Mouse (Mus musculus) cerebellum, adult 8-10 months (tissue): ENCODE data around the gene Wdr74.
"Not testable (repeated sequence)": the region's sequence is repeated elsewhere in the genome, so short reads cannot be mapped to it uniquely, and the experiment has no call there.

Source experiments
- DNase-seq: peaks from one replicate; pipeline ENCODE4 v3.0.0; 2022

Gene Wdr74

GRCm38 (mm10) chr19:8716767-8717475, 18.7 kb upstream of the Wdr74 start:
- DNase-seq: no peak

DNA sequence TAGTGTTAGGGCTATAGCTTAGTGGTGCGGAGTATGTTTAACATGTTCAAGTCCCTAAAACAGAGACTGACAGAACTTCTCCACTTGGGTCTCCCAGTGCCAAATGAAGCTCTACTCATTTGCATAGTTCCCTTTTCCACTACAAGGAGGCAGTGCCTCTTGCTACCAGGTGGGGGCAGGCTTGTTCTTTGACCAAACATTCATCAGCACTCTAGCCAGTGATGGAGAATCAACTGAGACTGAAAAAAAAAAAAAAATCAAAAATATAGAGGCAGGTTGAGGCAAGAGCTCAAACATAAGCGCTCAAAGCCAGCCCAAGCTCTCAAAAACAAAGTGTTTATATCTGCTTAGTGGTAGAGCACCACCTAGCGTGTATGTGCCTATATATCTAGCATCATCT, 17.3 kb upstream of the Wdr74 start:
- DNase-seq: no peak

DNA sequence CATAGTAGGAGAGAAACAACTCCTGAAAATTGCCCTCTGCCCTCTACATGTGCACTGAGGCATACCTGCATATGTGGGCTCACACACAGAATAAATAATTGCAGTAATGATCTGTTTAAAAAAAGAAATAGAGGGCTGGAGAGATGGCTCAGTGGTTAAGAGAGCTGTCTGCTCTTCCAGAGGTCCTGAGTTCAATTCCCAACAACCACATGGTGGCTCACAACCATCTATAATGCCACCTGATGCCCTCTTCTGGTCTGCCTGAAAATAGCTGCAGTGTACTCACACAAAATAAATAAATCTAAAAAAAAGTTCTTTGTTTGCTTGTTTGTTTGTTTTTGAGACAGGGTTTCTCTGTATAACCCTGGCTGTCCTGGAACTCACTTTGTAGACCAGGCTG, 16.6 kb upstream of the Wdr74 start:
- not testable (repeated sequence) for DNase-seq

GRCm38 (mm10) chr19:8721378-8721777, 14.2 kb upstream of the Wdr74 start:
- no peak for DNase-seq

- DNase-seq: no peak
Observed at GRCm38 (mm10) chr19:8722021-8722420, 13.6 kb upstream of the Wdr74 start.

DNA sequence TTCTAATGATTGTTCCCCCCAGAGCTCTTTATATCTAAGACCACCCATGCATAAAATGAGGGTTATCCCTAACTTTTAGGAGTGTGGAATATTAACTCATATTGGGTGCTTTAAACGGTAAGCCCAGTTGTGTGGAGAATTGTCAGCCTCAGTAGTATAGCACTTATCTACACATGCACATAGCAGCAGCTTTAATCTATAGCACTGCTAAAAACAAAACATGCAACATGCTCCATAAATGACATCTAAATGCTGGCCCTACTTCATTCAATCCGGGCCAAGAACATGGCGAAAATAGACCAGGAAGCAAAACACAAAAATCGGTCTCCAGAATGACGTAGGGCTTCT, 13.1 kb upstream of the Wdr74 start:
- no peak for DNase-seq

GRCm38 (mm10) chr19:8722907-8723573, 12.6 kb upstream of the Wdr74 start, which contains the start of gene Slc3a2:
Gene Slc3a2 (minus strand): TSS chr19:8723369.
- DNase-seq: peak; percentile 96

- no peak for DNase-seq
Observed at GRCm38 (mm10) chr19:8723574-8724346, 11.9 kb upstream of the Wdr74 start.

DNA sequence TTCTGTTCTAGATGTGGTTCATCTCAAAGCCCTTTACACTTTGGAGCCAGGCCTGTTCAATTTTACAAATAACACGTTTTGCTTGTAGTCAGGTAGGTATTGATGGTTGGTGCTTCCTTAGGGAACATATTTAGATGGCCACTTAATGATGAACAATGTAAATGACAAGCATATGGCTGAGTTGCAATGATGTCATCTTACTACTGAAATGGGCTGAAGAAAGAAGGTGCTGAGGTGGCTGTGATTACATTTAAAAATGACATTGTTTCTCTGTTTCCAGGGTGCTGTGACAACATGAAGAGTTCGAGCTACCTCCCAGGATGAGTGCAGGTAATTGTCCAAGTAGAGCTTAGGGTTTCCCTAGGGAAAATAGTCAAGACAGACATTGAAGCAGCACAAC, 11.2 kb upstream of the Wdr74 start:
- DNase-seq: no peak

DNA sequence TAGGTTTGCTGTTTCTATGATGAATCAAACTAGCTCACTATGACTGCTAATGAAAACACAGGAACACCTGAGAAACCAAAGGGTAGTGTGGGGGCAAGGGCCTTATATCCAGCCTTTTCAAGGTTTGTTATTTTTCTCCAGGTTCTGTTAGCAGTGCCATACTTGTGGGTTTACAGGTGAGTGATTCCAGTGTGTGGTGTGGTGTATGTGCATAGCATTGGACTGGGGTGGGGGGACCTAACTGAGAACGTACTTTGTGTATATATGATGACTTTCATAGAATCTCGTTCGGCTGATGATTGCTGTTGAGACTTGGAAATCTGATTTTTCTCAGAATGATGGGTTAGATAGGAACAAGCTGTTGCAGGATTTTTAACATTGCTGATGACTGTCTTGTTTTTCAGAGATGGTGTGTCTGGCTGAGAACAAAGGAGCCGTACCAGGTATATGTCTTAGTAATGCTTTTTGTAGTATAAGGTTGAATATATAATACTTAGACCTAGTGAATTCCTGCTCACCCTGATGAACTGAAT, 10.5 kb upstream of the Wdr74 start:
- no peak for DNase-seq

DNA sequence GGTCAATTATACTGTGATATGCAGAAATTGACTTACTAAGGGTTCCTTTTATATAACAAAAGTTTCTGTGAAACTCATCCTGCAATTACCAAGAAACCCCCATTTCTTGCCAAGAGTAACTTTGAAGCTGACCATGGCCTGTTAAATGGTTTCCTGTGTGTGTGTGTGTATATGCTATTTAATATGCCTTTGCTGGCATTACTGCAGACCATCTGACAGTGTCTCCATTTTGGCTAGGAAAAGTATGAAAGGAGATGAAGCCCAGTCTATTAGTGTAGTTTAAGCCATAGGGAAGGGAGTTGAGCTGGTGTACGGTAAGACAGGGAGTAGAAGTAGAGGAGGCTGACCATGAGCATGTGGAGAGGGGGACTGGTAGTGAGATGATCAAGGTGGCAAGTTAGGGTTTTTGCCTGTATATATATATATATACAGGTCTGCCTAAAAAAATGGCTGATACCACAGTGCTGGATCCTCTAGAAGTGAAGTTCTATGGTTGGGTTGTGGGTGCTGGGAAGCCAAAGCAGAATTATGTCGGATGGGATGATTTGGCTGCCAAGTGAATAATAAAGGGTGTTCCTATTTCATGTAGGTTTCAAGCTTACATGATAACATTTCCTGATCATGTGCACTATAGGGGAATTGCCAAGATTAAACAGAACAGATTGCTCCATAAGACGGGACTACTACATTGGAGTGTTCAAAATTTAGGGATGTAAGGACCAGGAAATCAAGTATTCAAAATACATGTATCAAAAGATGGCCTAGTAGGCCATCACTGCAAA, 8.8 kb upstream of the Wdr74 start:
- no peak for DNase-seq

GRCm38 (mm10) chr19:8727495-8728114, 8.0 kb upstream of the Wdr74 start:
- no peak for DNase-seq

DNA sequence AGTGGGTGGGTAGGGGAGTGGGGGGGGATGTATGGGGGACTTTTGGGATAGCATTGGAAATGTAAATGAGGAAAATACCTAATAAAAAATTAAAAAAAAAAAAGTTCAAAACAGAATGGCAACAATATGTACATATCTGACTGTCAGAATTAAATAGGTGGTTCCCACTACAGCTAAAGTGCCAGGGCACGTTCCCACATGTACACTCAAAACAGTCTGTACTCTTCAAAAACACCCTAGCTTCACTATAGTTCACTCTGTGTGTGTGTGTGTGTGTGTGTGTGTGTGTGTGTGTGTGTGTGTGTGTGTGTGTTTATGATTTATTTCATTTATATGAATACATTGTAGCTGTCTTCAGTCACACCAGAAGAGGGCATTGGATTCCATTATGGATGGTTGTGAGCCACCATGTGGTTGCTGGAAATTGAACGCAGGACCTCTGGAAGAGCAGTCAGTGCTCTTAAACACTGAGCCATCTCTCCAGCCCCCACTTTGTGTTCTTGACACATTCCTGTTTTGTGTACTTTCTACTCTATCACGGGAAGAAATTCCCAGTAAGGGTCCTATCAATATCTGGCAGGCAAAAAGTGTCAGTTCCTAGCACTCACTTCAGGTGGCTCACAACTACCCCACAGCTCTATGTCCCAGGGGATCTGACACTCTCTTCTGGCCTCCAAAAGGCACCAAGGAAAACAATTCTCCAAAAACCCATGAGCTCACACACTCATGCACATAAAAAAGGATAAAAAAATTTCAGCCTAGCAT, 7.1 kb upstream of the Wdr74 start:
- DNase-seq: not testable (repeated sequence)

- DNase-seq: no peak
Observed at GRCm38 (mm10) chr19:8734334-8734733, 1.3 kb upstream of the Wdr74 start.

DNA sequence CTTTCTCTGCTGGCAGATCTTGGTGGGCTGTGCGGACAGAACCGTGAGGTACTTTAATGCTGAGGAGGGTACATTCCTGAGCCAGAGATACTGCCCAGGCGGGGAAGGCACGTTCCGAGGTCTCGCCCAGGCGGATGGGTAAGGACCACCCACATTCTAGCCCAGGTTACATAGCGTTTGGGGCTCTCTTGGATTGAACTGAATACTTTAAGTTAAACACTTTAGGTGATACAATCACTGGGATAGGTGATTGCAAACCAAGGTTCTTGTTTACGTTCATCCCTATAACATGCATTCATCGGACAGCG, 487 bp downstream of the Wdr74 start:
- no peak for DNase-seq

GRCm38 (mm10) chr19:8738911-8739310, 3.3 kb downstream of the Wdr74 start:
- no peak for DNase-seq

- DNase-seq: no peak
Observed at GRCm38 (mm10) chr19:8739646-8740045, 4.0 kb downstream of the Wdr74 start.

DNA sequence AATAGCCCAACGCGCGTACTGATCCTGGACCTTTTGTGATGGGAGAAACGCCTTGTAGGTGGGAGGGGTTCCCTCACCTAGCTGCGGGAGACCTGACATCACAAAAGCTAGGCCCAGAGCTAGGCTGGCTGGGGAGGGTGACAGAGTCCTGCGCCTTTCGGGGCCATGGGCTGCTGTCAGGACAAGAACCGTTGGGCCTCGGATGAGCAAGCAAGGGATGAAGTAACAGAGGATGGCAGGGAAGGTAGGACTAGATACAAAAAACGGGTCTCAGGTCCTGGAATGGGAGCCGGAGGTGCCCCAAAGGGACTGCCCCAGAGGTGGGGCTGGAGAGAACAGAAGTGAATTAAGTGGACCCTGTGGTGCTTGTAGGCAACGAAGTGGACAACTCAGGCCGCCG, 5.0 kb downstream of the Wdr74 start, which contains the start of gene 1700092M07Rik:
Gene 1700092M07Rik (plus strand): TSS at position 116 of the 400 bp plus-strand sequence.
- DNase-seq: no peak

- peak; percentile 93 for DNase-seq
Observed at GRCm38 (mm10) chr19:8741243-8741869, 5.7 kb downstream of the Wdr74 start, which contains the start of gene Stx5a. Gene Stx5a (plus strand): TSS chr19:8741413.

DNA sequence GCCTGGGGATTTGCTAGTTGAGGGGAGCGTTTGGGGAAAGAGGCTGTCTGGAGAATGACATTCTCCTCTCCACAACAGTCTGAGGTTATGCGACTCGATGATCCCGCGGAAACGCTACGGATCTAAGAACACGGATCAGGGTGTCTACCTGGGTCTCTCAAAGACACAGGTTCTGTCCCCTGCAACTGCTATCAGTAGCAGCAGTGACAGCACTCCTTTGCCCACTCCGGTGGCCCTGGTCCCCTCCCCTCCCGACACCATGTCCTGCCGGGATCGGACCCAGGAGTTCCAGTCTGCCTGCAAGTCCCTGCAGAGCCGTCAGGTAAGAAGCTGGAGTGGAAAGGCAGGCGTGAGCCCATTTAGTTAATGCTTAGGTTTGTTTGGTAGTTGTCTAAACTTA, 6.5 kb downstream of the Wdr74 start:
- no peak for DNase-seq

DNA sequence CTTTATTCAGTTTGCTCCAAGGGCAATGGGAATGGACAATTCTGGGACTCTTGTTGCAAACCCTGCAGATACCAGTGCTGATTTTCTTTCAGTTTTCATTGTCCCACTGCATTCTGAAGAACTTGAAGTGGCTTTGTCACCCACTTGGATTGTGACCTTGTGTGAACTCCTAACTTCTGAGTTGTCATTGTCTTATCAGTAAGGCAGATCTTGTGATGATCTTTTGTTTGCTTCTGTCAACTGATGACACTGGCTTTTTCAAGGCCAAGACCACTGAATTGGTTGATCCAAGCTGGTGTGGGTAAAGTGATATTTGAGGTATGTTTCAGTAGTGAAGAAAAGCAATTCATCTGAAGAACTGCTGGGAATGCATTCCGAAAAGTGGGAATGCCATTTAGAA, 9.8 kb downstream of the Wdr74 start:
- no peak for DNase-seq
